Mouse (Mus musculus): Measurements from ENCODE around the gene Wnt5a. TPM values are rescaled to one million over a fixed set of nuclear protein-coding genes. Genes with fewer than 3 reads are reported as not detected.

The Wnt5a gene
- polyA plus RNA-seq, 1 experiment from 2014 or later: 17.4 TPM

DNA sequence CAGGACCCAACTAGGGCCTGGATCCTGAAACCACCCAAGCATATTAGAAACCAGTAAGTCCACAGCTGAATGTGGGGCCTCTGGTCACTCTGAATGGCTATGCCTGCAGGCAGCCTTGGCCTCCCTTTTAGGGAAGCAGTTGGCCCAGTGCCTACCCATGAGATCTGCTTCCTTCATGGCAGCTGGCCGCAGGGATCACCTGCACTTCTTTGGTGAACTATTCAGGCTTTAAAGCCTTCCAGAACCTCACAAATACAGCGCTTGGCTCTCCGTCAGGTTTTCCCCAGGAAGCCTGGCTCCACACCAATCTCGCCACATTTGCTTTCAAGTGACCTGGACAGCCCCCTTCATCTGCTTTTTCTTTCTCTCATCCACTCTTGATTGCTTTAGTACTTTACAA is 31.3 kb downstream of the Wnt5a start:
- no peak overlapping the region for H3K4me2 ChIP-seq (replicated peaks)
- H3K36me3 ChIP-seq: no peaks in the 10 kb centered on the region
- peak overlapping the region; percentile 37; the same call in 1 of the 2 replicates for H3K27ac ChIP-seq (replicated peaks)
- no peak overlapping the region for H3K4me3 ChIP-seq
- ATAC-seq (replicated peaks): peak; percentile 68
- no peaks in the 10 kb centered on the region for H3K27me3 ChIP-seq
- peaks cover 9% of the 10 kb centered on the region for H3K4me1 ChIP-seq
- 34% methylated on average over 4 of the region's 4 CpGs for WGBS
- H3K9me3 ChIP-seq: no peaks in the 10 kb centered on the region
- no peak overlapping the region for H3K9ac ChIP-seq (replicated peaks)

DNA sequence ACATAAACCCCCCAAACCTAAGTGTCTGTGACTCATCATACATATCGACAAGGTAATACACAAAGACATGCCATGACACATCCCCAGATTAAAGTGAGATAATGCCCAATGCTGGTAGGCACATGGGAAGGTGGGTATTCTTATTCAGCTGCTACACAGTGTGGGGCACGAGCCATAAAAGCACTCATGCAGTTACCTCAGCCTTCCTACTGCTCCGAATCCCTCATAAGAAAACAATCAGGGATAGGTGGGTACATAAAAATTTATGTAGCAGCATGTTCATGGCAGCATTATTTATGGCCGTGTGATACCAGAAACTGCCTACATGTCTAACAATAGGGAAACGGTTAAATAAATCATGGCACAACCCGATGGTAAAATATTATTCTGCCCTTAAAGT is 35.0 kb downstream of the Wnt5a start:
- Histone ChIP-seq H3K4me1 (peaks cover 9% of the 10 kb centered on the region), H3K9ac (replicated peaks) (no peak overlapping the region), H3K27ac (replicated peaks) (no peak overlapping the region), H3K36me3 (no peaks in the 10 kb centered on the region), H3K9me3 (no peaks in the 10 kb centered on the region), H3K4me3 (no peak overlapping the region), H3K4me2 (replicated peaks) (no peak overlapping the region), H3K27me3 (no peaks in the 10 kb centered on the region)
- ATAC-seq (replicated peaks): no peak
- 89% methylated on average over 6 of the region's 6 CpGs for WGBS

DNA sequence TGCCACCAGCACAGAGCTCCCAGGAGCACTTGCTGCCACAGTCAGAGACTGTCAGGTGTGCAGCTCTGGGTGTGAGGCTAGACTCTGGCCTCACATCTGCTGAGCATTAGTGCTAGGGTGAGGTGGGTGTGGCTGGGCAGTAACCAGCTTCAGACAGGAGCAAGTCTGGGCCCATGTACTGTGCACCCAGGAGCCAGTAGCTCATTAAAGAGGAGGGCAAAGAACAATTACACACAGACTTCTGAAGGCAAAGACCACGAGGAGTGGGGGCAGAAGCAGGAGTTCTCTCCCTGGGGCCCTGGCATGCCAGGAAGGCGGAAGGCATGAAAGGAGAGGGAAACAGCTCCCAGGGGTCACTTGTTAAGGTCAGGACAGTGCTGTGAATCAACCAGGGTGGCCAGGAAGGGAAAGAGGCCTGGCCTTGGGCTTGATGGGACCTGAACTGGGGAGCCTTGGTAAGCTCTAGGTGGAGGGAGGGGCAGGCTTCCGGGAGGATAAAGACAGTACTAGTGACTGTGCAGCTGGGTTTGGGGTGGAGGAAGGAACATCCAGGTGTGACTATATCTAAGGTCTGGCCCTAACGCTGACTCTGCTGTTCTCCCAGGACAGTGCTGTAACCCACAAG is 37.7 kb downstream of the Wnt5a start:
- no peak for ATAC-seq (replicated peaks)
- Histone ChIP-seq H3K27ac (replicated peaks) (no peak overlapping the region), H3K4me3 (no peak overlapping the region), H3K36me3 (no peaks in the 10 kb centered on the region), H3K4me2 (replicated peaks) (no peak overlapping the region), H3K9ac (replicated peaks) (no peak overlapping the region), H3K4me1 (no peaks in the 10 kb centered on the region), H3K9me3 (no peaks in the 10 kb centered on the region), H3K27me3 (no peaks in the 10 kb centered on the region)
- WGBS: 51% methylated on average over 4 of the region's 4 CpGs

DNA sequence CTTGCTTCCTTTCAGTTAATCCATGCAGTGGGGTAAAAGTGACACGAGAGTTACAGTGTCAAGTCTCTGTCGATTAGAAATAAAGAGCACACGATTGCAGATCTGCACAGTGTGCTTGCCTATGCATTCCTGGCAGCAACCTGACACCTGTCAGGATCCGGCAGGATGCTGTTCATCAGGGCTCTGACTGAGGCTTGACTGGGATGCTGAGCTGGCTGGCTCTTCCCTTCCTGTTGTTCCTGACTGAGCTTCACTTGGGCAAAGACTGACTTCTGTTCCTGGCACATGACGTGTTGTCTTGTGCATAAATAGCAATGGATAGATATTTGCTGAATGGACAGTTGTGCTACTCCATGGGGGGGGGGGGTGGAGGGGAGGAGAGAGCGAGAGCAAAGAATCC is 57.3 kb downstream of the Wnt5a start:
- ATAC-seq (replicated peaks): no peak
- no peaks in the 10 kb centered on the region for H3K27me3 ChIP-seq
- 66% methylated on average over 6 of the region's 6 CpGs for WGBS
- no peaks in the 10 kb centered on the region for H3K4me1 ChIP-seq
- H3K4me3 ChIP-seq: no peak overlapping the region
- H3K27ac ChIP-seq (replicated peaks): no peak overlapping the region
- H3K36me3 ChIP-seq: no peaks in the 10 kb centered on the region
- H3K9me3 ChIP-seq: no peaks in the 10 kb centered on the region
- H3K4me2 ChIP-seq (replicated peaks): no peak overlapping the region
- H3K9ac ChIP-seq (replicated peaks): no peak overlapping the region

Measured in forebrain, embryonic 15.5 days (tissue).